Mouse (Mus musculus): Measurements from ENCODE around the gene Olfr577.

Gene Olfr577

GRCm38 (mm10) chr7:102975843-102976242, at the start of gene Olfr577:
Olfr577 (minus strand) TSS chr7:102975943.
- DNase-seq (ENCODE audit: low spot score in 2 of 2), result no peak

GRCm38 (mm10) chr7:102989224-102989623, 13.5 kb upstream of the Olfr577 start, which contains the start of gene Olfr578:
Olfr578 (minus strand) TSS chr7:102989324.
- DNase-seq (ENCODE audit: low spot score in 2 of 2), result no peak

GRCm38 (mm10) chr7:102974399-102974798, 1.3 kb downstream of the Olfr577 start:
- DNase-seq (ENCODE audit: low spot score in 2 of 2), result no peak

GRCm38 (mm10) chr7:102962360-102962759, 13.4 kb downstream of the Olfr577 start, which contains the start of gene Olfr576:
Olfr576 (plus strand) TSS chr7:102962660.
- DNase-seq (ENCODE audit: low spot score in 2 of 2), result no peak

- no peak for DNase-seq (ENCODE audit: low spot score in 2 of 2)
Observed at GRCm38 (mm10) chr7:102958593-102958992, 17.1 kb downstream of the Olfr577 start, which contains the start of gene Olfr575. Olfr575 (minus strand) TSS chr7:102958775.

- DNase-seq (ENCODE audit: low spot score in 2 of 2), result no peak
Observed at GRCm38 (mm10) chr7:102958137-102958536, 17.6 kb downstream of the Olfr577 start.

- no peak for DNase-seq (ENCODE audit: low spot score in 2 of 2)
Observed at GRCm38 (mm10) chr7:102950732-102951131, 25.0 kb downstream of the Olfr577 start.

GRCm38 (mm10) chr7:102948167-102948566, 27.6 kb downstream of the Olfr577 start, which contains the start of gene Olfr574:
Olfr574 (plus strand) TSS chr7:102948467.
- no peak for DNase-seq (ENCODE audit: low spot score in 2 of 2)

- DNase-seq (ENCODE audit: low spot score in 2 of 2), result no peak
Observed at GRCm38 (mm10) chr7:102943417-102943816, 32.3 kb downstream of the Olfr577 start.

- no peak for DNase-seq (ENCODE audit: low spot score in 2 of 2)
Observed at GRCm38 (mm10) chr7:102942475-102942874, 33.3 kb downstream of the Olfr577 start, which contains the start of gene Olfr573-ps1. Olfr573-ps1 (minus strand) TSS chr7:102942575.

GRCm38 (mm10) chr7:102927105-102927504, 48.6 kb downstream of the Olfr577 start:
- no peak for DNase-seq (ENCODE audit: low spot score in 2 of 2)

- no peak for DNase-seq (ENCODE audit: low spot score in 2 of 2)
Observed at GRCm38 (mm10) chr7:102924109-102924508, 51.6 kb downstream of the Olfr577 start, which contains the start of gene Olfr572. Olfr572 (plus strand) TSS chr7:102924409.

Data from right cerebral cortex, postnatal 10 days (tissue).